Mouse (Mus musculus) brain, embryonic 14.5 days (tissue): ENCODE data around the gene Pbdc1.

Source experiments
- CTCF ChIP-seq: fragments of 200-500 bp; IDR thresholded peaks from 2 replicates; pipeline ENCODE4 v1.5.1; 2012; ENCODE audit warnings: inconsistent platforms, mild to moderate bottlenecking, moderate library complexity, borderline replicate concordance; ENCODE audit not compliant: insufficient read depth, insufficient read length; ENCODE audit errors: extremely low read depth
- POLR2A ChIP-seq: fragments of 200-500 bp; IDR thresholded peaks from 2 replicates; pipeline ENCODE4 v1.6.1; 2012; ENCODE audit warnings: mild to moderate bottlenecking, inconsistent platforms, borderline replicate concordance; ENCODE audit not compliant: poor library complexity, insufficient read depth, insufficient read length, severe bottlenecking; ENCODE audit errors: extremely low read depth

GRCm38 (mm10) chrX:105079151-105079550, 405 bp upstream of the Pbdc1 start:
- TF ChIP-seq POLR2A, result no peak
- no peak for TF ChIP-seq CTCF
